Mouse (Mus musculus): ENCODE data around the gene Il20.

- TF ChIP-seq POLR2A (IDR thresholded peaks at IDR 0.05; ENCODE audit: borderline replicate concordance, low read depth, low read length) (no peak), CTCF (IDR thresholded peaks at IDR 0.05; ENCODE audit: low read depth, low read length) (no peak)
Measured at GRCm38 (mm10) chr1:130946920-130947319, 35.7 kb upstream of the Il20 start.
